Mouse (Mus musculus) CH12.LX (cell line): ENCODE results near the gene Hdac9. TPM values are rescaled to one million over a fixed set of nuclear protein-coding genes. Genes with fewer than 3 reads are reported as not detected.

Source experiments
- DNase-seq: peaks from one replicate; pipeline ENCODE4 v3.0.0-alpha.2; 2013; ENCODE audit errors: extremely low read depth
- H3K27ac ChIP-seq: 2 replicates; pipeline ENCODE4 v1.5.1; 2012; ENCODE audit warnings: low read depth, mild to moderate bottlenecking, control low read depth, moderate library complexity; ENCODE audit not compliant: insufficient read depth
- H3K27me3 ChIP-seq: replicated peaks from 2 replicates; pipeline ENCODE3; 2012; ENCODE audit warnings: inconsistent platforms
- H3K36me3 ChIP-seq, 2 experiments: replicated peaks in 1 of 2; 2 replicates each; pipeline versions ENCODE3 to v1.6.1; 2012; ENCODE audit warnings: inconsistent platforms in 1 of 2, low read length in 1 of 2, mild to moderate bottlenecking in 1 of 2, mixed read lengths in 1 of 2, moderate library complexity in 1 of 2; ENCODE audit not compliant: control insufficient read depth in 1 of 2, insufficient read depth in 1 of 2
- H3K4me1 ChIP-seq, 2 experiments: 2 replicates each; pipeline ENCODE4 v1.6.1; 2012; ENCODE audit warnings: inconsistent platforms in 1 of 2, moderate library complexity in 1 of 2; ENCODE audit not compliant: insufficient read depth in 2 of 2, control insufficient read depth in 1 of 2
- H3K4me2 ChIP-seq: 2 replicates; pipeline ENCODE4 v1.6.1; 2012; ENCODE audit warnings: low read depth, mild to moderate bottlenecking, control low read depth; ENCODE audit not compliant: poor library complexity, insufficient read depth, severe bottlenecking
- H3K4me3 ChIP-seq, 3 experiments: fragments of 150-350 bp in 1 of 3; sonication (generic) in 1 of 3; replicated peaks in 1 of 3; 2 replicates each; pipeline versions ENCODE3 to v1.5.1; 2011 to 2012; ENCODE audit warnings: low read depth in 2 of 3, low read length in 2 of 3, mild to moderate bottlenecking in 2 of 3, moderate library complexity in 2 of 3, control low read depth in 1 of 3, improper control_type of control experiment in 1 of 3, inconsistent platforms in 1 of 3, mixed read lengths in 1 of 3; ENCODE audit not compliant: poor library complexity in 1 of 3
- H3K79me2 ChIP-seq: replicated peaks from 2 replicates; pipeline ENCODE4 v1.6.1; 2012; ENCODE audit warnings: mild to moderate bottlenecking, moderate library complexity; ENCODE audit not compliant: control insufficient read depth, poor library complexity, insufficient read depth, severe bottlenecking; ENCODE audit errors: extremely low read depth
- H3K9ac ChIP-seq: 2 replicates; pipeline ENCODE4 v1.6.1; 2012; ENCODE audit warnings: low read depth, mild to moderate bottlenecking, control low read depth, moderate library complexity; ENCODE audit not compliant: insufficient read depth
- H3K9me3 ChIP-seq: replicated peaks from 2 replicates; pipeline ENCODE3; 2012; ENCODE audit warnings: low read length, inconsistent platforms, mixed read lengths
- BHLHE40 ChIP-seq: IDR thresholded peaks from 2 replicates; pipeline ENCODE4 v1.6.1; 2011; ENCODE audit warnings: mild to moderate bottlenecking, low read depth, low read length, improper control_type of control experiment
- CHD2 ChIP-seq: IDR thresholded peaks from 2 replicates; pipeline ENCODE4 v1.6.1; 2011; ENCODE audit warnings: low read length, improper control_type of control experiment
- CTCF ChIP-seq, 2 experiments: IDR thresholded peaks in 1 of 2; conservative IDR thresholded peaks in 1 of 2; 2 replicates each; pipeline ENCODE4 v1.5.1; 2011 to 2012; ENCODE audit warnings: low read depth in 2 of 2, low read length in 2 of 2, improper control_type of control experiment in 1 of 2, inconsistent platforms in 1 of 2, mild to moderate bottlenecking in 1 of 2, moderate library complexity in 1 of 2
- E2F4 ChIP-seq: IDR thresholded peaks from 2 replicates; pipeline ENCODE4 v1.6.1; 2011; ENCODE audit warnings: low read depth, low read length, improper control_type of control experiment; ENCODE audit not compliant: insufficient replicate concordance
- EP300 ChIP-seq: IDR thresholded peaks from 2 replicates; pipeline ENCODE4 v1.6.1; 2011; ENCODE audit warnings: low read length, improper control_type of control experiment
- ETS1 ChIP-seq: conservative IDR thresholded peaks from 2 replicates; pipeline ENCODE4 v1.6.1; 2012; ENCODE audit warnings: low read depth, mild to moderate bottlenecking, inconsistent platforms, low read length, improper control_type of control experiment, moderate library complexity
- GABPA ChIP-seq: IDR thresholded peaks from 2 replicates; pipeline ENCODE4 v1.6.1; 2012; ENCODE audit warnings: low read depth, low read length, improper control_type of control experiment, inconsistent platforms; ENCODE audit not compliant: insufficient replicate concordance
- HCFC1 ChIP-seq: IDR thresholded peaks from 2 replicates; pipeline ENCODE4 v1.6.1; 2012; ENCODE audit warnings: low read depth, mild to moderate bottlenecking, inconsistent platforms, low read length, improper control_type of control experiment
- IRF4 ChIP-seq: IDR thresholded peaks from 2 replicates; pipeline ENCODE4 v1.6.1; 2014; ENCODE audit warnings: low read depth, mild to moderate bottlenecking, inconsistent platforms, low read length, improper control_type of control experiment
- JUND ChIP-seq: conservative IDR thresholded peaks from 2 replicates; pipeline ENCODE4 v1.6.1; 2011; ENCODE audit warnings: low read depth, low read length, improper control_type of control experiment
- KAT2A ChIP-seq: IDR thresholded peaks from 2 replicates; pipeline ENCODE4 v1.6.1; 2012; ENCODE audit warnings: low read length, improper control_type of control experiment, inconsistent platforms; ENCODE audit not compliant: insufficient replicate concordance
- MAFK ChIP-seq: IDR thresholded peaks from 2 replicates; pipeline ENCODE4 v1.6.1; 2011; ENCODE audit warnings: low read length, improper control_type of control experiment; ENCODE audit not compliant: insufficient replicate concordance
- MAX ChIP-seq: IDR thresholded peaks from 2 replicates; pipeline ENCODE4 v1.6.1; 2011; ENCODE audit warnings: low read length, improper control_type of control experiment
- MAZ ChIP-seq: IDR thresholded peaks from 2 replicates; pipeline ENCODE4 v1.6.1; 2012; ENCODE audit warnings: low read depth, mild to moderate bottlenecking, inconsistent platforms, low read length, improper control_type of control experiment, moderate library complexity
- MYC ChIP-seq: IDR thresholded peaks from 2 replicates; pipeline ENCODE4 v1.6.1; 2011; ENCODE audit warnings: low read depth, mild to moderate bottlenecking, improper control_type of control experiment, low read length
- NELFE ChIP-seq: IDR thresholded peaks from 2 replicates; pipeline ENCODE4 v1.6.1; 2011; ENCODE audit warnings: low read depth, low read length, improper control_type of control experiment
- NRF1 ChIP-seq: IDR thresholded peaks from 2 replicates; pipeline ENCODE4 v1.6.1; 2014; ENCODE audit warnings: low read depth, mild to moderate bottlenecking, inconsistent platforms, low read length, improper control_type of control experiment, moderate library complexity
- POLR2AphosphoS2 ChIP-seq: IDR thresholded peaks from 2 replicates; pipeline ENCODE4 v1.6.1; 2011; ENCODE audit warnings: low read depth, low read length, improper control_type of control experiment
- RAD21 ChIP-seq: IDR thresholded peaks from 2 replicates; pipeline ENCODE4 v1.6.1; 2011; ENCODE audit warnings: low read depth, mild to moderate bottlenecking, low read length, improper control_type of control experiment, moderate library complexity
- RCOR1 ChIP-seq: conservative IDR thresholded peaks from 2 replicates; pipeline ENCODE4 v1.6.1; 2012; ENCODE audit warnings: low read depth, mild to moderate bottlenecking, inconsistent platforms, low read length, improper control_type of control experiment
- SIN3A ChIP-seq: IDR thresholded peaks from 2 replicates; pipeline ENCODE4 v1.6.1; 2012; ENCODE audit warnings: low read length, improper control_type of control experiment, inconsistent platforms
- SMC3 ChIP-seq: IDR thresholded peaks from 2 replicates; pipeline ENCODE4 v1.6.1; 2011; ENCODE audit warnings: low read depth, low read length, improper control_type of control experiment
- UBTF ChIP-seq: IDR thresholded peaks from 2 replicates; pipeline ENCODE4 v1.6.1; 2012; ENCODE audit warnings: low read depth, mild to moderate bottlenecking, inconsistent platforms, low read length, improper control_type of control experiment, moderate library complexity
- USF1 ChIP-seq: IDR thresholded peaks from 2 replicates; pipeline ENCODE4 v1.6.1; 2014; ENCODE audit warnings: low read depth, mild to moderate bottlenecking, inconsistent platforms, low read length, improper control_type of control experiment
- ZC3H11A ChIP-seq: IDR thresholded peaks from 2 replicates; pipeline ENCODE4 v1.6.1; 2012; ENCODE audit warnings: low read depth, mild to moderate bottlenecking, inconsistent platforms, low read length, improper control_type of control experiment
- ZKSCAN1 ChIP-seq: IDR thresholded peaks from 2 replicates; pipeline ENCODE4 v1.6.1; 2012; ENCODE audit warnings: low read depth, inconsistent platforms, low read length, improper control_type of control experiment, borderline replicate concordance
- ZNF384 ChIP-seq: IDR thresholded peaks from 2 replicates; pipeline ENCODE4 v1.6.1; 2012; ENCODE audit warnings: low read depth, low read length, improper control_type of control experiment, inconsistent platforms
- dilution Hi-C: fragments of 300-500 bp; cut with MboI; formaldehyde crosslinking; loops from 2 replicates; pipeline ENCODE4 v1.14.3; 2020; ENCODE audit warnings: low sequenced_read_pairs; ENCODE audit not compliant: extremely low pct_unique_long_range_greater_than_20kb, extremely low pct_ligation_motif_present
- in situ Hi-C: fragments of 300-500 bp; cut with MboI; formaldehyde crosslinking; loops from 3 replicates; pipeline ENCODE4 v1.14.3; 2019; ENCODE audit warnings: low sequenced_read_pairs, low pct_ligation_motif_present, low pct_unique_long_range_greater_than_20kb, mixed read lengths
- polyA plus RNA-seq: library from polyadenylated mRNA; unstranded; fragments of >175 nt; gene quantifications from 2 replicates; pipeline ENCODE4 v1.2.1, GENCODE M21; 2012; ENCODE audit warnings: low read depth; ENCODE audit not compliant: insufficient read length
- total RNA-seq, 2 experiments: library from RNA; depleted of rRNA; stranded (reverse); fragments of 300-350 nt in 1 of 2; fragments of >200 nt in 1 of 2; gene quantifications; 2 replicates each; pipeline ENCODE4 v1.2.3; 2012 to 2014

The Hdac9 gene
- total and polyA plus RNA-seq, 3 experiments: 0.04 to 0.38 (median 0.17) TPM

GRCm38 (mm10) chr12:34486016-34486415 lies 430.9 kb downstream of the Hdac9 start:
- Histone ChIP-seq H3K4me3 (no peak overlapping the region), H3K9ac (no peak overlapping the region), H3K79me2 (no peaks in the 10 kb centered on the region), H3K36me3 (no peaks in the 10 kb centered on the region), H3K4me1 (peaks cover 2 to 7% of the 10 kb centered on the region in 2 experiments; a peak in 3 of 4 replicates), H3K4me2 (no peak overlapping the region), H3K27ac (no peak overlapping the region), H3K9me3 (no peaks in the 10 kb centered on the region), H3K27me3 (no peaks in the 10 kb centered on the region)
- TF ChIP-seq CTCF (conservative IDR thresholded peaks at IDR 0.05 in 1 of 2, IDR thresholded peaks at IDR 0.05 in 1 of 2; ENCODE audit: low read depth in 2 of 2, low read length in 2 of 2) (no peak), EP300 (no peak), ZC3H11A (no peak), NELFE (no peak), MAFK (no peak), SMC3 (no peak), NRF1 (no peak), ZKSCAN1 (no peak), SIN3A (no peak), RCOR1 (no peak), ZNF384 (no peak), IRF4 (no peak), KAT2A (no peak), GABPA (no peak), RAD21 (no peak), MAZ (no peak)
- DNase-seq: no peak
- in situ Hi-C loops (no loop called here), dilution Hi-C loops (no loop called here)

GRCm38 (mm10) chr12:34481702-34482101 lies 435.2 kb downstream of the Hdac9 start:
- TF ChIP-seq UBTF (no peak), JUND (no peak), ETS1 (no peak), SMC3 (no peak), HCFC1 (no peak), BHLHE40 (no peak), USF1 (no peak), E2F4 (no peak), ZNF384 (no peak), MYC (no peak), KAT2A (no peak), MAZ (no peak), GABPA (no peak), POLR2AphosphoS2 (no peak), MAX (no peak), CHD2 (no peak)
- H3K27me3 ChIP-seq: no peaks in the 10 kb centered on the region
- no peaks in the 10 kb centered on the region for H3K36me3 ChIP-seq
- H3K4me1 ChIP-seq: peaks cover 2 to 7% of the 10 kb centered on the region in 2 experiments; a peak in 3 of 4 replicates
- H3K4me2 ChIP-seq: no peak overlapping the region
- no peaks in the 10 kb centered on the region for H3K9me3 ChIP-seq
- DNase-seq: no peak
- in situ Hi-C loops: no loop called here
- H3K27ac ChIP-seq: no peak overlapping the region
- no peak overlapping the region for H3K9ac ChIP-seq
- H3K79me2 ChIP-seq: no peaks in the 10 kb centered on the region
- H3K4me3 ChIP-seq: no peak overlapping the region
- dilution Hi-C loops: no loop called here
